Mouse (Mus musculus) testis, adult 10 weeks (tissue): Measurements from ENCODE around the gene Msi2. TPM values are rescaled to one million over a fixed set of nuclear protein-coding genes. Genes with fewer than 3 reads are reported as not detected.

Source experiments
- polyA plus RNA-seq: library from polyadenylated mRNA; stranded (reverse); fragments of 350-450 nt; fragmentation: Illumina TruSeq; extraction: RNeasy Lipid Tissue Mini Kit (QIAGEN cat#74804); gene quantifications from one replicate; pipeline ENCODE4 v1.2.3, GENCODE M21; 2014; ENCODE audit warnings: low read depth, low replicate concordance

The Msi2 gene
- polyA plus RNA-seq: 87.3 TPM

GRCm38 (mm10) chr11:88718050-88718765 is at the start of gene Msi2:
Gene Msi2 (minus strand): TSS chr11:88718513.

GRCm38 (mm10) chr11:88293631-88294393 is 424.5 kb downstream of the Msi2 start, which contains the start of gene Ccdc182:
Gene Ccdc182 (plus strand): TSS chr11:88294058.

Other genes with a start within 250 kb of the Msi2 start
- gene Akap1, start 146.1 kb upstream of the Msi2 start, polyA plus RNA-seq: 91.0 TPM
- 20.4 TPM for gene Scpep1, start 237.0 kb upstream of the Msi2 start, polyA plus RNA-seq
- gene Elobl, start 248.4 kb upstream of the Msi2 start, polyA plus RNA-seq: 0.81 TPM